Mouse (Mus musculus) heart, embryonic 15.5 days (tissue): ENCODE results near the gene Mark2. TPM values are rescaled to one million over a fixed set of nuclear protein-coding genes. Genes with fewer than 3 reads are reported as not detected.
"Not testable (repeated sequence)": the region's sequence is repeated elsewhere in the genome, so short reads cannot be mapped to it uniquely, and the experiment has no call there.

Experiments
- ATAC-seq: fragments of 200-750 bp; cut with Nextera tagmentation; replicated peaks from 2 replicates; pipeline ENCODE4 v1.8.0; 2017; ENCODE audit warnings: low read depth, moderate TSS enrichment; ENCODE audit not compliant: insufficient number of reproducible peaks, insufficient read depth, low FRiP score
- H3K27ac ChIP-seq: fragments of 300-500 bp; sonication (generic); 2 replicates; pipeline ENCODE4 v1.5.1; 2015; ENCODE audit warnings: mild to moderate bottlenecking, inconsistent platforms
- H3K27me3 ChIP-seq: fragments of 300-500 bp; sonication (generic); 2 replicates; pipeline ENCODE4 v1.6.1; 2015; ENCODE audit warnings: inconsistent platforms
- H3K36me3 ChIP-seq: fragments of 300-500 bp; sonication (generic); 2 replicates; pipeline ENCODE4 v1.6.1; 2015; ENCODE audit warnings: mild to moderate bottlenecking, inconsistent platforms
- H3K4me1 ChIP-seq: fragments of 300-500 bp; sonication (generic); replicated peaks from 2 replicates; pipeline ENCODE4 v1.6.1; 2015; ENCODE audit warnings: inconsistent platforms
- H3K4me2 ChIP-seq: fragments of 300-500 bp; sonication (generic); 2 replicates; pipeline ENCODE4 v1.6.1; 2015; ENCODE audit warnings: inconsistent platforms, mild to moderate bottlenecking, moderate library complexity
- H3K4me3 ChIP-seq: fragments of 300-500 bp; sonication (generic); 2 replicates; pipeline ENCODE4 v1.5.1; 2015; ENCODE audit warnings: mild to moderate bottlenecking, inconsistent platforms
- H3K9ac ChIP-seq: fragments of 300-500 bp; sonication (generic); 2 replicates; pipeline ENCODE4 v1.6.1; 2015; ENCODE audit warnings: mild to moderate bottlenecking, inconsistent platforms
- H3K9me3 ChIP-seq: fragments of 300-500 bp; sonication (generic); replicated peaks from 2 replicates; pipeline ENCODE4 v1.6.1; 2016; ENCODE audit warnings: inconsistent platforms
- WGBS: fragments of 180-500 bp; shearing (Covaris S2); methylation state at CpG from one replicate; pipeline ENCODE4 v1.1.7; 2015; ENCODE audit warnings: mixed read lengths; 5-methylcytosine and 5-hydroxymethylcytosine counted together
- polyA plus RNA-seq: library from polyadenylated mRNA; unstranded; fragments of >200 nt; fragmentation: Nextera tagmentation; extraction: Ambion mirVana; gene quantifications from 2 replicates; pipeline ENCODE4 v1.2.1, GENCODE M21; 2015

Mark2 gene
- 26.4 and 38.1 TPM in 2 replicates for polyA plus RNA-seq

DNA sequence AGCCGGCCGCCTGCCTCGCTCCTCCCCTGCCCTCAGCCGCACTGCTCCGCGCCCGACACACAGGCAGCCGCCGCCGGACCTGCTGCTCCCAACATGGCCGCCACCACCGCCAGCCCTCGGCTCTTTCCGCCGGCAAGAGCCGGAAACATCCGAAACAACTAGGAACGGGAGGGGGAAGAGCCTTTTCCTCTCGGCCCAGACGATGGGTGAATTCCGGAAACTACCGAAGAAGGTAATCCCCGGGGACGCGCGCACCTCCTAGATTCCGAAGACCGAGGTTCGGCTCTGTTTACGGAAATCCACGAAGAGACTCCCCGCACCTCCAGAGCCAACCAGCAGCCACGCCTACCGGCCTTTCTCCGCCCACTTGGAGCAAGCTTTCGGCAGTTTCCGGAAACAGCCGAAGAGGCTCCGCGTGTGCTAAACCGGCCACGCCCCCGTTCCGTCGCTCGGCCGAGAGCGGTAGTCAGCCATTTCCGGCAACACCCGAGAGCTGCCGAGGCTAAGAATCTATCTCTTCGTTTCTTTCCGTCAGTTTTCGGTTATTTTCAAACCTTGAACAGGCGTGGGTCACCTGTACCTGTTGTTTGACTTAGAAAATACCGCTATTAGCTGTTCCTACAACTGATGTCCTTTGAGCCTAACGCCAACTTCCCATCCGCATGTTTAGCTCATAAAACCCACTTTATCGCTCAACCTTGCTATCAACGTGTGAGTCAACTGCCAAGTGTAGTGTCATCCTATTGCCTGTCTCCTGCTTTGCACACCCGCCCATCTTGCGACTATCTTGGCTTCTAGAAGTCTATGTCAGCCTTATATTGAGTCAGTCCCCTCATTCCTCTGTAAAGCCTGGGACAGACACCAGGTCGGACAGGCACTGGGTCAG lies at the start of gene Mark2:
Gene Mark2, minus strand, starts transcription at position 349 of the 886 bp plus-strand sequence.
- Histone ChIP-seq H3K27ac (peak within 1 kb of the TSS; percentile 89), H3K9ac (peak within 1 kb of the TSS; percentile 98), H3K4me1 (peaks cover 42% of the 10 kb centered on the region), H3K9me3 (no peaks in the 10 kb centered on the region), H3K36me3 (no peaks in the 10 kb centered on the region), H3K4me3 (peak within 1 kb of the TSS; percentile 95), H3K4me2 (peak within 1 kb of the TSS; percentile 90), H3K27me3 (no peaks in the 10 kb centered on the region)
- WGBS = 1% methylated on average over 63 of the region's 63 CpGs
- ATAC-seq = peak; percentile 91

DNA sequence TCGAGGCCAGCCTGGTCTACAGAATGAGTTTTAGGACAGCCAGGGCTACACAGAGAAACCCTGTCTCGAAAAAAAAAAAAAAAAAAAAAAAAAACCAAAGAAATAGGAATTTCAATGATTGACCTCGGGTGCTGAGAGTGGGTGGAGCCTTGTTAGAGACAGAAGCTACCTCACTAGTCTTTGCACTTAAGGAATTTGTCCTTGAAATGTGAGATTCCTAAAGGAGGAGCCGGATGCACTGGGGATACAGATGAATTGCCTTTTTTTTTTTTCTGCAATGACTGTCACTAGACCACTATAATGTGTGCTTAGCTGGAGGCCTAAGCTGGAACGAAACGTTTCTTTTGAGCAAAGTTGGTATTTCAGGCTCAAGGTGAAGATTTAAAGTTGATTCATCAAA lies 46.8 kb upstream of the Mark2 start:
- Histone ChIP-seq H3K9ac (no peak overlapping the region), H3K9me3 (peaks cover 3% of the 10 kb centered on the region; the same call in 1 of the 2 replicates), H3K4me1 (peaks cover 8% of the 10 kb centered on the region), H3K4me2 (no peak overlapping the region), H3K36me3 (no peaks in the 10 kb centered on the region; the same call in 1 of the 2 replicates), H3K27me3 (no peaks in the 10 kb centered on the region), H3K27ac (no peak overlapping the region), H3K4me3 (no peak overlapping the region)
- 84% methylated on average over 6 of the region's 6 CpGs for WGBS
- ATAC-seq = no peak

DNA sequence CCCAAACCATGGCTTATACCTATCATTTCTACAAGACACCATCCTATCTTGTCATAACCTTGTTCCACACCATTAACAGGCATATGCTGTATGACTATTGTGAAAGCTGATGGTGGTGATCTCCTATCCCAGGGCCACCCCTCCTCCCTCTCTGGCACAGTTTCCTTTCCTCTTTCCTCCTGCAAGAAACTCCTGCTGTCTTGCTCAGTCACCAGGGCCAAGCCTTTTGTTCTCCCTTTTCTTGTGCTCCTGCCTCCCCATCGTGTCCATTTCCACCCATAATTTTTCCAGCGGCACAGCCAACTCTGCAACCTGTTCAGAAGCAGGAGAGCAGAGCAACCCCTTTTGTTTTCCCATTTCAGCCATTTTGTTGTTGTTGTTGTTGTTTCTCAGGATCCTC lies 44.4 kb upstream of the Mark2 start:
- Histone ChIP-seq H3K27ac (no peak overlapping the region), H3K9me3 (peaks cover 3% of the 10 kb centered on the region; the same call in 1 of the 2 replicates), H3K9ac (no peak overlapping the region), H3K27me3 (no peaks in the 10 kb centered on the region), H3K4me1 (peaks cover 21% of the 10 kb centered on the region), H3K4me2 (no peak overlapping the region), H3K4me3 (no peak overlapping the region), H3K36me3 (no peaks in the 10 kb centered on the region; the same call in 1 of the 2 replicates)
- ATAC-seq = no peak
- 66% methylated on average over 2 of the region's 2 CpGs for WGBS

DNA sequence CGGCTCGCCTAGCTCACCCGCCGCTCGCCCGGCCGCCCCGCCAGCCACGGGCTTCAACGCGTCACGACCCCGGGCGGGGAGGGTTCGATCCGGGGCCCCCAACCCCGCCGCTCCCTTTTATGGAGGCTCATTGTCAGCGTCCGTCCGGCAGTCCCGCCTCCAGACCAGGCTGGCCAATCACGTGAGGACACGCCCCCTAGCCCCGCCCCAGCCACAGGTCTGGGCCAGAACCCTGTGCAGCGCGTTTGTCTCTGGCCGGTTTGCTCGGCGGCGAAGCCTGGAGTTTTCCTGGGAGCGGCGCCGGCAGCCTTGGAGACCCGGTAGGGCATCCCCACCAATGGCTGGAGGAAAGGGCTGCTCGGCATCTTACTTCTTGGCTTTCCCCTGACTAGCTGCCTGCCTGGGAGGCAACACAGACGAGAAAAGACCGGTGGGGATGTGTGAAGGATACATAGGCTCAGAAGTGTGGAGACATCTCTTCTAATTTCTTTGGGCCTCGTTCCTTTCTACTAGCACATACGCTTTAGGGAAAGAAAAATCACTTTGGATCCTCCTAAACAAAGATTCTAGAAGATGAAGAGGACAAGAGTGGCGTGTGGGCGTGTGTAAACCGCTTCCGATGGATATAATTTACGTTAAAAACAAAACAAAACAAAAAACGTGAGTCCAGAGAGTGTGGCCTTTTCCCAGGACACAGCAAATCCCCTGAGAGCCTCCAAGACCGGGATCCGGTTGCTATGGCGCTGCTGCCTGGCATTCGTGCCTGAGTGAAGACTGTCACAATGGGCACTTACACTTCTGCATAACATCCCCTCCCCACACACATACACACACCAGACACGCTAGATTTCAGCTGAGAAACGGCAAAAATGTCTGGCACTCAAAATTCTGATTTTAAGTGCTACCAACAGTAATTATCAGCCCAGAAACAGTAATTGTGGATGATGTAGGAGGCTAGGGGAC lies 41.5 kb upstream of the Mark2 start, which contains the start of gene Spindoc:
Gene Spindoc, minus strand, starts transcription at position 92 of the 963 bp plus-strand sequence.
- peak within 1 kb of the TSS; percentile 79 for H3K4me3 ChIP-seq
- peak within 1 kb of the TSS; percentile 94 for H3K9ac ChIP-seq
- whole genome bisulfite sequencing = 1% methylated on average over 52 of the region's 52 CpGs
- peaks cover 3% of the 10 kb centered on the region; the same call in 1 of the 2 replicates for H3K9me3 ChIP-seq
- H3K4me2 ChIP-seq = peak within 1 kb of the TSS; percentile 78
- H3K27ac ChIP-seq = peak within 1 kb of the TSS; percentile 90
- H3K36me3 ChIP-seq = peaks cover 5% of the 10 kb centered on the region; the same call in 1 of the 2 replicates
- ATAC-seq = peak; percentile 99
- H3K4me1 ChIP-seq = peaks cover 36% of the 10 kb centered on the region
- no peaks in the 10 kb centered on the region for H3K27me3 ChIP-seq

DNA sequence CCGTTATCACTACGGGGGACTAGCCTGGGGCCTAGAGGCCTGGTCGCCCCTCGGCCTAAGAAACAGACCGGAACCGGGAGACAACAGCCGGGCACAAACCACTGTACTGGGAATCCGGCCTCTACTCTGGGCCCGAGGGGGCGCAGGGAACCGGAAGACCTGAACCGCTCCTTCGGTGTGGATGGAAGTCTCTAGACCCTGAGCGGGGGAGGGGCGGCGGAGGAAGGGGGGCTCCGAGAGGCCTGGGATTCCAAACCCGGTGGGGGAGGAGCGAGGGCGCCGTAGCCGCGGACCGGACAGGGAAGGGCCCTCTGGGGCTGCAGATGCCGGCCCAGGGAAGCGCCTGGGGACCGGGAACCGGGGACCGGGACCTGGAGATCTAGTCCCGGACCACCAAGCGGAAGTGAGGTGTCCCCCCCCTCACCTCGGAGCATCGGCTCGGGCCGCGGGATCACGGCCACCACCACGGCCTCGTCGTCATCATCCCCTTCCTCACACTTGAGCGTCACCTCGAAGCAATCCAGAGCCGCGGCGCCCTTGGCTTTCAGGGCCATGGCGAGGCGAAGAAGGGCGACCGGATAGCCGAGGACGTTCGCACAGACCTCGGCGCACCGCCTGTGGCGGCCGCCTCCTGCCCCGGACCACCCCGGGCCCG lies 40.7 kb upstream of the Mark2 start:
- peak overlapping the region; percentile 78 for H3K4me2 ChIP-seq
- peaks cover 3% of the 10 kb centered on the region; the same call in 1 of the 2 replicates for H3K9me3 ChIP-seq
- peaks cover 36% of the 10 kb centered on the region for H3K4me1 ChIP-seq
- H3K9ac ChIP-seq = peak overlapping the region; percentile 94
- peaks cover 5% of the 10 kb centered on the region; the same call in 1 of the 2 replicates for H3K36me3 ChIP-seq
- H3K27ac ChIP-seq = peak overlapping the region; percentile 90
- peak; percentile 50 for ATAC-seq
- no peaks in the 10 kb centered on the region for H3K27me3 ChIP-seq
- under 1% methylated on average over 56 of the region's 60 CpGs for WGBS
- peak overlapping the region; percentile 79 for H3K4me3 ChIP-seq

DNA sequence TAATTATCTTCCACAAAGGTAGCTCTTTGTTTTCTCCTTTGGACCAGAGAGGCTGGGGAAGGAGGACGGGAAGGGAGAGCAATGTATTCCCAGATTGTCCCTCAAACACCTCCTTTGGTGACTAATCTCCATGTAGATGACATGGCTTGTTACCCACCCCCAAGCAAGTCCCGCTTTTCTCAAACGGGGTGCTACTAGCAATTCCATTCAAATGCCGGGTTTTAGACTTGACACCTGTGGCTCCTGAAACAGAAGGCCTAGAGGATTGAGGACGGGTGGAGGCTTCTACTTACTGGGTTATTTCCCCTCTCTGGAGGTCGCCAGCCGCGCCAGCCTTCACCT lies 40.2 kb upstream of the Mark2 start:
- H3K9me3 ChIP-seq = peaks cover 3% of the 10 kb centered on the region; the same call in 1 of the 2 replicates
- H3K9ac ChIP-seq = peak overlapping the region; percentile 94
- peak overlapping the region; percentile 79 for H3K4me3 ChIP-seq
- H3K4me2 ChIP-seq = peak overlapping the region; percentile 78
- H3K4me1 ChIP-seq = peaks cover 36% of the 10 kb centered on the region
- no peak for ATAC-seq
- WGBS = 4% methylated on average over 8 of the region's 8 CpGs
- peak overlapping the region; percentile 90 for H3K27ac ChIP-seq
- peaks cover 5% of the 10 kb centered on the region; the same call in 1 of the 2 replicates for H3K36me3 ChIP-seq
- H3K27me3 ChIP-seq = no peaks in the 10 kb centered on the region

DNA sequence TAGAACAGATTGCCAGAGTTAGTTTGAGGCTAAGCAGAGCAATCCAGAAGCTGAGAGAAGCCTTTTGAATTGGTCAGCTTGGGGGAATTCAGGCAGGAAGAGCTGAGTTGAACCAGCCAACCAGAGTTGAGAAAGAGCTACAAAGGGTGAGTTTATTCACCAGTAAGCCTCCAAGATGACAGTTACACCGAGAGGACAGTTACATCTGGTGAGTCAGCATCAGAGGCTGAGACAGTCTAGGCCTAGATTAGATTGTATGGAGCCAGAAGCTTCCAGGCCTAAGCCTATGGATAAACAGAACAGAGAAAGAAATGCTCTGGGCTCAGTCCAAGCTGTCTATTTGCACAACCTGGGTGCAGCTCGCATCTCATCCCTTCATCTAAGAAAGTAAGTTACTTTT lies 36.0 kb upstream of the Mark2 start:
- ATAC-seq = no peak
- no peak overlapping the region for H3K27ac ChIP-seq
- H3K9ac ChIP-seq = no peak overlapping the region
- 62% methylated on average over 2 of the region's 2 CpGs for WGBS
- H3K36me3 ChIP-seq = peaks cover 37% of the 10 kb centered on the region
- no peak overlapping the region for H3K4me3 ChIP-seq
- H3K9me3 ChIP-seq = no peaks in the 10 kb centered on the region
- H3K4me2 ChIP-seq = no peak overlapping the region
- H3K4me1 ChIP-seq = peaks cover 34% of the 10 kb centered on the region
- no peaks in the 10 kb centered on the region for H3K27me3 ChIP-seq

DNA sequence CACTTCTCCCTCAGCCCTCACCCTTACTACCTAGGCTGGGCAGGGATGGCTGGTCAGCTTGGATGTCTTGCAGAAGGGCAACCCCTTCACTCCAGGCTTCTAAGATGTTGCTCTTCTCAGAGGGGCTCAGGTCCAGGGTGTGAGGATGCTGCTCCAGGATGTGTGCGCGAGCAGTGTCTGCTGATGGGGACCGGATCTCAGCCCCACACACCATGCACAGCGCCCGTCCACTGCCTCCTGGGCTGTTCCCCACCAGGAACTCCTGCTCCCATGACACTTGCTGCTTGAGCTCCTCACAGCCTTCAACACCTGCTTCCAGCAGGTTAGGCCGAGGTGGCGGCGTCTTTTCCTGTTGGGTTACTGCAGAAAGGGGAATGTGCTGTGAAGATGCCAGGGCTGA lies 32.8 kb upstream of the Mark2 start:
- H3K4me2 ChIP-seq = no peak overlapping the region
- H3K9me3 ChIP-seq = no peaks in the 10 kb centered on the region
- H3K27me3 ChIP-seq = no peaks in the 10 kb centered on the region
- H3K27ac ChIP-seq = no peak overlapping the region
- H3K4me3 ChIP-seq = no peak overlapping the region
- H3K9ac ChIP-seq = no peak overlapping the region
- ATAC-seq = no peak
- WGBS = 91% methylated on average over 8 of the region's 8 CpGs
- H3K4me1 ChIP-seq = peaks cover 12% of the 10 kb centered on the region; the same call in 1 of the 2 replicates
- H3K36me3 ChIP-seq = peaks cover 66% of the 10 kb centered on the region

DNA sequence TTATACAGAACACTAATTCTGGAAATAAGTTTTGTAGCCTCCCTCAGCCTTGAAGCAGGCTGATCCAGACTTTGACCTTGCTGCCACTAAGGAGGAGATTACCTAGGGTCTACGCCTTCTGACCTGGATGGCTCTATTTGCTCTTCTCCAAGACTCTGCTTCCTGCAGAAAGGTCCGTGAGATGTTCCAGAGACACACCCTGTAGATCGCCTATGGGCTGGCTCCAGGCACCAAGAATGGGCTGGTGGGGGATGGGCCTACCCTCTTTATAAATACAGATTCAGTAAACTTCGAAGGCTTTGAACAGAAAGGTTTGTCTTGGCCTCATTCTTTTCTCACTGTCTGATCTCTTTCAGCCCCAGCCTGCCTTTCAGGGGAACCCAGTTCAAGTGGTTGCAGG lies 27.8 kb upstream of the Mark2 start:
- H3K27me3 ChIP-seq, ATAC-seq, H3K4me1 ChIP-seq, H3K27ac ChIP-seq, H3K4me3 ChIP-seq, H3K9me3 ChIP-seq, H3K4me2 ChIP-seq, H3K9ac ChIP-seq: not testable (repeated sequence)
- H3K36me3 ChIP-seq = peaks cover 75% of the 10 kb centered on the region
- 79% methylated on average over 4 of the region's 4 CpGs for WGBS

DNA sequence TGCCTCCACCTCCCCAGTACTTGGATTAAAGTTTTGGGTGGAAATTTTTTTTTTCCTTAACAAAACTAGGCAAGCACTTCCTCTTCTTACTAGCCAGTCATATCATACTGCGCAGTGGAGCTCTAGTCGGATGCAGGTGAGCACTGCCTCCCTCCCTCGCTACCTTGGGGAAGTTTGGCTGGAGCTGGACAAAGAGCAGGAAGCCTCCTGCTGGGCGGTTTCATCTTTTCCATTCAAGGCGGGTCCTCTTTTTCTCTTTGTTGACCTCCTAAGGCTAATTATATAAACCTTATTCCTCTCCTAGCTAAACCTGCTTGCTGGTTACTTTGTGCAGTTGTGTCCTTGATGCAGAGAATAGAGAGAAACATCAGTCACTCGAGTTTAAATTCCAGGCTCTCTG lies 12.0 kb upstream of the Mark2 start:
- peaks cover 11% of the 10 kb centered on the region; the same call in 1 of the 2 replicates for H3K36me3 ChIP-seq
- ATAC-seq = no peak
- H3K4me1 ChIP-seq = no peaks in the 10 kb centered on the region
- WGBS = 64% methylated on average over 6 of the region's 6 CpGs
- H3K4me2 ChIP-seq = no peak overlapping the region
- no peak overlapping the region for H3K9ac ChIP-seq
- no peaks in the 10 kb centered on the region for H3K9me3 ChIP-seq
- H3K27ac ChIP-seq = no peak overlapping the region
- no peaks in the 10 kb centered on the region for H3K27me3 ChIP-seq
- H3K4me3 ChIP-seq = no peak overlapping the region
